Mouse (Mus musculus) neural tube, embryonic 14.5 days (tissue): ENCODE measurements around the gene Prrc2b. TPM values are rescaled to one million over a fixed set of nuclear protein-coding genes. Genes with fewer than 3 reads are reported as not detected.

Experiments used
- ATAC-seq: fragments of 200-750 bp; cut with Nextera tagmentation; 2 replicates; pipeline ENCODE4 v1.8.0; 2017; ENCODE audit warnings: low read depth, mild to moderate bottlenecking, moderate TSS enrichment, moderate library complexity
- H3K27ac ChIP-seq: fragments of 300-500 bp; sonication (generic); 2 replicates; pipeline ENCODE4 v1.5.1; 2014; ENCODE audit warnings: low read depth, mild to moderate bottlenecking, control low read depth, low read length, moderate library complexity, mixed read lengths
- H3K27me3 ChIP-seq: fragments of 300-500 bp; sonication (generic); 2 replicates; pipeline ENCODE4 v1.6.1; 2014; ENCODE audit warnings: low read length; ENCODE audit not compliant: control insufficient read depth, insufficient read depth
- H3K36me3 ChIP-seq: fragments of 300-500 bp; sonication (generic); 2 replicates; pipeline ENCODE4 v1.6.1; 2014; ENCODE audit warnings: low read length, mixed read lengths; ENCODE audit not compliant: control insufficient read depth, insufficient read depth
- H3K4me1 ChIP-seq: fragments of 300-500 bp; sonication (generic); 2 replicates; pipeline ENCODE4 v1.6.1; 2014; ENCODE audit warnings: low read length; ENCODE audit not compliant: control insufficient read depth, insufficient read depth
- H3K4me2 ChIP-seq: fragments of 300-500 bp; sonication (generic); 2 replicates; pipeline ENCODE4 v1.6.1; 2014; ENCODE audit warnings: mild to moderate bottlenecking, low read depth, low read length, control low read depth
- H3K4me3 ChIP-seq: fragments of 300-500 bp; sonication (generic); 2 replicates; pipeline ENCODE4 v1.5.1; 2014; ENCODE audit warnings: low read depth, low read length, control low read depth, mixed read lengths
- H3K9ac ChIP-seq: fragments of 300-500 bp; sonication (generic); replicated peaks from 2 replicates; pipeline ENCODE4 v1.6.1; 2014; ENCODE audit warnings: low read depth, mild to moderate bottlenecking, control low read depth, low read length, mixed read lengths
- H3K9me3 ChIP-seq: fragments of 300-500 bp; sonication (generic); 2 replicates; pipeline ENCODE4 v1.6.1; 2016; ENCODE audit warnings: low read length; ENCODE audit not compliant: control insufficient read depth
- WGBS: fragments of 180-500 bp; shearing (Covaris S2); extraction: QIAGEN DNeasy Blood & Tissue Kit; methylation state at CpG from one replicate; pipeline ENCODE4 v1.1.7; 2014; 5-methylcytosine and 5-hydroxymethylcytosine counted together
- polyA plus RNA-seq: library from polyadenylated mRNA; unstranded; fragments of >200 nt; fragmentation: Nextera tagmentation; extraction: Ambion mirVana; gene quantifications from 2 replicates; pipeline ENCODE4 v1.2.1, GENCODE M21; 2014

The Prrc2b gene
- polyA plus RNA-seq, 1 experiment from 2014 or later, result 101 TPM

- Histone ChIP-seq H3K27me3 (no peaks in the 10 kb centered on the region), H3K9me3 (no peaks in the 10 kb centered on the region), H3K27ac (no peak overlapping the region), H3K4me3 (no peak overlapping the region), H3K4me1 (no peaks in the 10 kb centered on the region), H3K9ac (no peak overlapping the region), H3K4me2 (no peak overlapping the region), H3K36me3 (no peaks in the 10 kb centered on the region)
- 84% methylated on average over 20 of the region's 20 CpGs for WGBS
- no peak for ATAC-seq
These were observed 30.8 kb upstream of the Prrc2b start for GRCm38 (mm10) chr2:32119802-32120750.

GRCm38 (mm10) chr2:32121150-32121549 lies 29.7 kb upstream of the Prrc2b start:
- H3K4me3 ChIP-seq, result no peak overlapping the region
- no peak overlapping the region for H3K4me2 ChIP-seq
- 69% methylated on average over 5 of the region's 5 CpGs for WGBS
- H3K36me3 ChIP-seq, result no peaks in the 10 kb centered on the region
- no peaks in the 10 kb centered on the region for H3K4me1 ChIP-seq
- no peak for ATAC-seq
- no peak overlapping the region for H3K27ac ChIP-seq
- no peak overlapping the region for H3K9ac ChIP-seq
- no peaks in the 10 kb centered on the region for H3K9me3 ChIP-seq
- no peaks in the 10 kb centered on the region for H3K27me3 ChIP-seq

- no peaks in the 10 kb centered on the region for H3K9me3 ChIP-seq
- H3K4me1 ChIP-seq, result no peaks in the 10 kb centered on the region
- no peak overlapping the region for H3K27ac ChIP-seq
- H3K9ac ChIP-seq, result no peak overlapping the region
- 83% methylated on average over 2 of the region's 2 CpGs for WGBS
- H3K4me2 ChIP-seq, result no peak overlapping the region
- no peak for ATAC-seq
- no peaks in the 10 kb centered on the region for H3K27me3 ChIP-seq
- H3K36me3 ChIP-seq, result no peaks in the 10 kb centered on the region
- no peak overlapping the region for H3K4me3 ChIP-seq
These were observed 29.1 kb upstream of the Prrc2b start for GRCm38 (mm10) chr2:32121785-32122184.

GRCm38 (mm10) chr2:32127653-32128535 lies 23.0 kb upstream of the Prrc2b start:
- no peaks in the 10 kb centered on the region for H3K4me1 ChIP-seq
- ATAC-seq, result no peak
- no peak overlapping the region for H3K27ac ChIP-seq
- no peaks in the 10 kb centered on the region for H3K36me3 ChIP-seq
- no peaks in the 10 kb centered on the region for H3K9me3 ChIP-seq
- H3K9ac ChIP-seq, result no peak overlapping the region
- WGBS, result 35% methylated on average over 16 of the region's 16 CpGs
- no peak overlapping the region for H3K4me3 ChIP-seq
- no peaks in the 10 kb centered on the region for H3K27me3 ChIP-seq
- no peak overlapping the region for H3K4me2 ChIP-seq

- WGBS, result 83% methylated on average over 5 of the region's 5 CpGs
- Histone ChIP-seq H3K4me3 (no peak overlapping the region), H3K4me1 (no peaks in the 10 kb centered on the region), H3K27ac (no peak overlapping the region), H3K4me2 (no peak overlapping the region), H3K27me3 (no peaks in the 10 kb centered on the region), H3K9ac (no peak overlapping the region), H3K36me3 (no peaks in the 10 kb centered on the region), H3K9me3 (no peaks in the 10 kb centered on the region)
- no peak for ATAC-seq
These were observed 22.4 kb upstream of the Prrc2b start for GRCm38 (mm10) chr2:32128536-32128841.

- Histone ChIP-seq H3K9me3 (no peaks in the 10 kb centered on the region), H3K4me2 (no peak overlapping the region), H3K27ac (no peak overlapping the region), H3K36me3 (no peaks in the 10 kb centered on the region), H3K27me3 (no peaks in the 10 kb centered on the region), H3K4me1 (no peaks in the 10 kb centered on the region), H3K4me3 (no peak overlapping the region), H3K9ac (no peak overlapping the region)
- no peak for ATAC-seq
- 58% methylated on average over 11 of the region's 11 CpGs for WGBS
These were observed 21.4 kb upstream of the Prrc2b start for GRCm38 (mm10) chr2:32129383-32130074.

- no peaks in the 10 kb centered on the region for H3K9me3 ChIP-seq
- no peak overlapping the region for H3K4me3 ChIP-seq
- H3K27me3 ChIP-seq, result no peaks in the 10 kb centered on the region
- 36% methylated on average over 6 of the region's 6 CpGs for WGBS
- ATAC-seq, result no peak
- H3K27ac ChIP-seq, result no peak overlapping the region
- H3K4me1 ChIP-seq, result no peaks in the 10 kb centered on the region
- H3K9ac ChIP-seq, result no peak overlapping the region
- no peak overlapping the region for H3K4me2 ChIP-seq
- no peaks in the 10 kb centered on the region for H3K36me3 ChIP-seq
These were observed 20.4 kb upstream of the Prrc2b start for GRCm38 (mm10) chr2:32130435-32130834.

GRCm38 (mm10) chr2:32131205-32131834 lies 19.6 kb upstream of the Prrc2b start:
- Histone ChIP-seq H3K4me3 (no peak overlapping the region), H3K9me3 (no peaks in the 10 kb centered on the region), H3K27ac (no peak overlapping the region), H3K36me3 (no peaks in the 10 kb centered on the region), H3K27me3 (no peaks in the 10 kb centered on the region), H3K4me2 (no peak overlapping the region), H3K4me1 (no peaks in the 10 kb centered on the region), H3K9ac (no peak overlapping the region)
- 89% methylated on average over 9 of the region's 9 CpGs for WGBS
- no peak for ATAC-seq
